Mouse (Mus musculus): ENCODE data around the gene Ftsj3.
"Not testable (repeated sequence)": the region's sequence is repeated elsewhere in the genome, so short reads cannot be mapped to it uniquely, and the experiment has no call there.

DNA sequence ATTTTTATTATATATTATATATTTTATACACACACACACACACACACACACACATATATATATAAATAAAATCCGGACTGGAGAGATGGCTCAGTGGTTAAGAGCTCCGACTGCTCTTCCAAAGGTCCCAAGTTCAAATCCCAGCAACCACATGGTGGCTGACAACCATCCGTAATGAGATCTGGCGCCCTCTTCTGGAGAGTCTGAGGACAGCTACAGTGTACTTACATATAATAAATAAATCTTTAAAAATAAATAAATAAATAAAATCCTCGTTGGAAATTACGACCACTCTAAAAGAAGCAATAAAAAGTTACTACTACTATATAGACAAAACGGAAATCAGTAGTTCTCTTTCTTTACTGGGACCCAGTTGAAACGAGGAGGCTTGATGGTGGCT is 21.9 kb downstream of the Ftsj3 start:
- TF ChIP-seq USF1 (IDR thresholded peaks at IDR 0.05; ENCODE audit: low read depth); CTCF (IDR thresholded peaks at IDR 0.05; ENCODE audit: control insufficient read depth, insufficient read depth, insufficient read length); FOSL1 (IDR thresholded peaks at IDR 0.05; ENCODE audit: insufficient read depth, low read length, poor library complexity, severe bottlenecking); MYOG (IDR thresholded peaks at IDR 0.05; ENCODE audit: control insufficient read depth, extremely low read depth, insufficient read length): not testable (repeated sequence)

Measured in C2C12 (cell line).